Mouse (Mus musculus) R1 (cell line): ENCODE data around the gene Hist1h2ap.
"Not testable (repeated sequence)": the region's sequence is repeated elsewhere in the genome, so short reads cannot be mapped to it uniquely, and the experiment has no call there.

Experiments
- DNase-seq: peaks from one replicate; pipeline ENCODE4 v3.0.0-alpha.2; 2018; ENCODE audit warnings: low read depth, low spot score

Hist1h2ap gene

DNA sequence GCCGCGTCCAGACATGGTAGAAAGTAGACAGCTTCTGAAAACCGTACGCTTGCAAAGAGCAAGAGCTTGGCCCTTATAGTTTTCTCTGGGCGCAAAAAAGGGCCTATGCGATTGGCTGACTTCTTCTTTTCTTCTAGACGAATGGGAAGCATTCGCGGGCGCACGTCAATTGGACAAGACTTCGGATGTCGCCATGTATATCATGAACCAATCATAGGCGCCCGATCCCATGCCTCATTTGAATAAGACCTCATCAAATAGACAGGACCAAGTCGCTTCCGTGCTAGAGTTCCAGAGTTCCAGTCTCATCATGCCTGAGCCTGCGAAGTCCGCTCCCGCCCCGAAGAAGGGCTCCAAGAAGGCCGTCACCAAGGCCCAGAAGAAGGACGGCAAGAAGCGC, at the start of gene Hist1h2ap, which contains the start of gene Hist1h2br:
TSS of gene Hist1h2ap (minus strand) at position 47 of the 400 bp plus-strand sequence.
TSS of gene Hist1h2br (plus strand) at position 283 of the 400 bp plus-strand sequence.
- not testable (repeated sequence) for DNase-seq

DNA sequence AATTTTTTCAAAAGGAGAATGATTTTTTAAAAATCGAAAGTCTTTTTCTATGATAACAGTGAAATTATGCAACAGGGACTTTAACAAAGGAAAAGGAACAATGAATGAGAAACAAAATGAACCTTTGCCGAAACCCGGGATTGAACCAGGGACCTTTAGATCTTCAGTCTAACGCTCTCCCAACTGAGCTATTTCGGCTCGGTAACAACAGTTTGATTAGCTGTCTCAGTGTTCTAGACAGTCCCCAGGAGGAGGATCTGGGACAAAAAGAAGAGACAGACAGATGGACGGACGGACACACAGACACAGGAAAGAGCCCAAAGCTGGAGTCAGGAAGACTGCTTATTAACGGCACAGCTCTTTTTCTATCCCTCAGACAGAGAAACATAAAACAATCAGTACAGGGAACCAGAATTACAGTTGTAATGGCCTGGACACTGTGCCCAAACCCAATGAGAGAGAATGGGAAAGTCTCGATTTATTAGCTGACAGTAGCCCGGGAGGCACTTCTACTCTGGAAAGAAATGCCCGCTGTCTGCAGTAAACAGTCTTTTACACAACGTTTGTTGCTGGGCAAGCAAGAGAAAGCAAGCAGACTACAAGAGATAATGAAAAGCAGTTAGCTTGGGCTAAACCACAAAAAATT, 49.6 kb upstream of the Hist1h2ap start:
- DNase-seq = peak; percentile 89

DNA sequence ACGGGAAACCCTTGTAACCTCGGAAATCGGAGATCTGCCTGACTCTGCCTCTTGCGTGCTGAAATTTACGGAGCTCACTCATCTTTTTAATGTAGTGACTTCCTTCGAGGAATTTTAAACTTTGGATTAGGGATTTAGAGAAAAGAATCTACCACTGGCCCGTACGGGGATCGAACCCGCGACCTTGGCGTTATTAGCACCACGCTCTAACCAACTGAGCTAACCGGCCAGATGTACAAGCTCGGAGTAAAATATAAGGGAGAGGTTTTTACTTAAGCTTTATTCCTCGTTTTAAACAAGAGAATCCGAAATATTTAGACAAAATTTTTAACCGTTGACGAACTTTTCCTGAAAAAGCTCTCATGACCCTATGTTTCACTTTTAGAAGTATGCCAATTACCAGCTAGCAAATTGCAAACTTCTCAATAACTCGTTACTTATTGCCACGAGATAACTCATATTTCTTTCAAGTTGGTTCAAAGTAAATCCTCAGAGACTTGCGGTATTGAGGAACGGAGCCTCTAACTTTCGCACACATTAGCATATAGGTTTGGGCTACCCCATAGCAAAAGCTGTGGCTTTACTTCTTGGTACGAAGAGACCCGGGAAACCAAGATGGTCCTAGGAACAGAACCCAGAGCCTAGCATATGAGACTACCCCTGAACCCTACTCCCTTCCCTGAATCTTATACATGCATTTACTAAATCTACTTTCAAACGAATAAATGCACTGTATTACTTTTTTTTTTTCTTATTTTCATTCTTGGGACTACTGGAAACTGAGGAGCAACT, 48.8 kb upstream of the Hist1h2ap start:
- peak; percentile 94 for DNase-seq

DNA sequence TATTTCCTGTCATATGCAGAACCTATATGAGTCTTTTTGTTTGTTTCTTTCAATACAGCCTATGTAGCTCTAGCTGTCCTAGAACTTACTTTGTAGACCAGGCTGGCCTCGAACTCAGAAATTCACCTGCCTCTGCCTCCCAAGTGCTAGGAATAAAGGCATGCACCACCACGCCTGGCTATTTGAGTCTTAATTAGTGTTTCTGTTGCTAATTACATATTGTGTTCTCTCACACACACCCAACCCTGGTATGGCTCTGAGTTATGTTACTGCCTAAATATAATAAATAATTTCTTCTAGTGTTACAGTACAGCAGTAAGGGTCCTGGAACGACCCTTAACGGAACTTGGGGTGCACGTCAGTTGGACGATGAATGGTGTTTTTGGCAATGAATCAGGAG, 47.4 kb upstream of the Hist1h2ap start:
- DNase-seq = no peak

DNA sequence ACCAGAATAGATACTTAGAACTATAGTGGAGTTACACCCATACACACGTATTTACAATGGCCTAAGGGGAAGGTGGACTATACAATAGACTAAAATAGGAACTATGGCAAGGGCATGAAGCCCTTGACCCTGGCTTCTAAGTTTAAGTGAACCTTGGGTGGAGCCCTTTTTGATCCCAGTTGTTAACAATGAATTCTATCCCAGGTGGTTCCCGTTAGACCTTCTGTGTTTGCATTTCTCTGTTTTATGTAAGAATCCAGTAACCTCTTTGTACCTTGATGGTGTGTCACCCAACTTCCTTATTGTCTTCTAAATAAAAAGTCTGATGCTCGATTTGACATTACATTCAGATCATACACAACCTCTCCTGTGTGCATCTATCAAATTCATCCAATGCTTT, 32.2 kb upstream of the Hist1h2ap start:
- DNase-seq = peak; percentile 79

DNA sequence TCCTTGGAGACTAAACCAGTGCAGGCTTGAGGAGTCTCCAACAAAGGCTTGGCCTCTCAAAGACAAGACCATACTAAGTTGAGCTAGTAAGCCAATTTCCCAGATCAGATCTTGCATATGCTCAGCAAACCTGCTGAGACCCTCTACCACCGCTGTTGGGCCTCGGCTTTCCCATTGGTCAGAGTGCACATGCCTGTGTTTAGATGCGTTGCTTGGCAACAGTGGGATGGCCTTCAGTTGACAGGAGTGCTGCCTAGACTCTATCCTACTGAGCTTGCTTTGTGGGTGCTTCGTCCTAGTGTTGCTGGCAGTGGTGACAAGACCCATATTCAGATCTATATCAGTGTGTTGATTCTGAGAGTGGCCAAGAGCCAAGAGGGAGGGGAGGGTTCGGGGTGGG, 28.3 kb upstream of the Hist1h2ap start:
- peak; percentile 94 for DNase-seq

DNA sequence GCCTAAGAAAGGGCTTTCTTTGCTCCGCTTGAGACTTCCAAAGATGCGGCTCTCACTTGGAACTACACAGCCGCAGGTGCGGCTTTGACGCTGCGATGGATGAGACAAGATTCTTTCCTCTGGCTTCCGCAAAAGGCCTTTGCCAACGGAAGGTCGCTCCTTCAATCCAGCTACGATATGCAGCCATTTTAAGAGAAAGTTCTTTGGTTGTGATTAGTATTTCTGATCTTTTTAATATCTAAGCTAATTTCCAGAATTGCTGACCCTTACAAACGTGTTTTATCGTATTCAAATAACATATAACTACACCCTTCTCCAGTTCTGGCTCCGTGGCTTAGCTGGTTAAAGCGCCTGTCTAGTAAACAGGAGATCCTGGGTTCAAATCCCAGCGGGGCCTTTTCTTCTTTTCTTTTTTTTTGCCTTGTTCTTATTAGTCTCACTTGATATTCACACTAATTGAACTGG, 22.4 kb upstream of the Hist1h2ap start:
- DNase-seq = peak; percentile 80

DNA sequence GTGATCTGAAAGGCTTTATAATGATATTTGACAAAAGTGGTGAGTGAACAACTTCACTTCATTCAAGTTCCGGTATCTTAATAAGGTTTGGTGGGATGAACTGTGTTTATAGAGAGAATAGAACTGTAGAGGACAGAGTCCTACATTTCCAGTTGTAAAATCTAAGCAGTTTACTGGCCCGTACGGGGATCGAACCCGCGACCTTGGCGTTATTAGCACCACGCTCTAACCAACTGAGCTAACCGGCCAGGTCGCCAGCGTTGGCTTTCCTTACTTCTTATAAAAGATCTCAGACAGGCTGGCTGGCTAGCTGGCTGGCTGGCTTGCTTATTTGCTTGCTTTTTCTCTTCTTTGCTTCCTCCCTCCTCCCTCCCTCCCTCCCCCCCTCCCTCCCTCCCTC, 21.8 kb upstream of the Hist1h2ap start:
- DNase-seq = peak; percentile 85

DNA sequence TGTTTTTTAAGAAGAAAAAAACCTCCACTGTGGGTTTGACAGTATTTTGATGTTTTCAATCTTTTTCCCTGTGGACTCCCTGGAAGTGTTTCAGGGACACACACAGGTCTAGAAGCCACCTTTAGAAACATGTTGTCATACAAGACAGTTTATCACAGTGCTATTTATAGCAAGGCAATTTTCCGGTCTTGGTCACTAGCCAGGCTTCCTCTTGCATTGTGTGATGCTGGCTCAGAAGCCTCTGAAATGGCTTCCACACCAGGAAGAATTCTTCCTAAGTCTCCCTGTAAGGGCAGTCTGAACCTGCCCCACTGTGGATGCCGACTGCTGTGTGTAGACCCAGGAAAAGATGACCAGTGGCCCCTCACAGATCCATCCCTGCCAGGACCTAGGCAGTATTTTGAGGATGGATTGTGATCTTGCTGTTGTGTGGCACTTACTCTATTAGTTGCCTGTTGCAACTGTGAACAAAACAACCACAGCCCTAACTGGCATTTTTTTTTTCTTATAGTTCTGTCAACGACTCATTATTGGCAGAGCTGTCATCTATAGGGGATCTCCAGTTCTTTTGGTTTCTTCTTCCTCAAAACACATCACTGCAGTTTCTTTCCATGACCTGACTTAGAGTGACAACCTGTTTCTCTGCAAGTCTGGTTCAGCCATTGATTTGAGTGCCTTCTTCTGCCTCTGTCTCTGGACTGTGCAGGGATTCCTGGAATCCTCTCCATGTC, 19.1 kb upstream of the Hist1h2ap start:
- DNase-seq = no peak

DNA sequence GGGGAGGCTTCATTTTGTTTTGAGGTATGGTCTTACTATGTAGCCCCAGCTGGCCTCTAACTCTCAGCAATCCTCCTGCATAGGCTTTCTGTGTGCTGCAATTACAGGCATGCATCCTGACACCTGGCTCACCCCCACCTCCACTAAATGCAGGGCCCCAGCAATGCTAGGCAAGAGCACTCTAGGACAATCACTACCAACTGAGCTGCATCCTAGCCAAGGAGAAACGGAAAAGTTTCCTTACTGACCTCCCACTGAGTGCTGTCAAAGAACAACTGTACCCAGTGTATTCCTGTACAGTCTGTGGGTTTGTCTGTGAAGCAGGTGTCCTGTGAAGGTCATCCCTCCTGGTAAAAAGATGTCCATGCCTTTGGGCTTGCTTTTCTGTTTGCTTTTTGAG, 17.4 kb upstream of the Hist1h2ap start:
- peak; percentile 58 for DNase-seq

DNA sequence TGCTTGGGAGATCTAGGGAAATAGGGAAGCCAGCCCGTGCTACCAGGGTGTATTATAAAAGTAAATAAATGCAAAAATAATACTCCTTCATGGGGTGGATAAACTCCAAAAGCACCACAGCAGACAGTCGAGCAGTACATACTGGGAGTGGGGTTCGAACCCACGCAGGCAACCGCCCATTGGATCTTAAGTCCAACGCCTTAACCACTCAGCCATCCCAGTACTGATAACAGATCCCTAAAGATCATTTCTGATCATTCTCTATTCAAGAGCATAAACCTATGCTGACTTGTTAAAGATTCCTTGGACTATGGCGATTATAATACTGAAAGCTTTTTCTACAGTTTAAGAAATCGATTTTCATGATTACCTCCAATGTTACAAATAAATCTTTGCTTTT, 14.6 kb upstream of the Hist1h2ap start:
- peak; percentile 64 for DNase-seq

DNA sequence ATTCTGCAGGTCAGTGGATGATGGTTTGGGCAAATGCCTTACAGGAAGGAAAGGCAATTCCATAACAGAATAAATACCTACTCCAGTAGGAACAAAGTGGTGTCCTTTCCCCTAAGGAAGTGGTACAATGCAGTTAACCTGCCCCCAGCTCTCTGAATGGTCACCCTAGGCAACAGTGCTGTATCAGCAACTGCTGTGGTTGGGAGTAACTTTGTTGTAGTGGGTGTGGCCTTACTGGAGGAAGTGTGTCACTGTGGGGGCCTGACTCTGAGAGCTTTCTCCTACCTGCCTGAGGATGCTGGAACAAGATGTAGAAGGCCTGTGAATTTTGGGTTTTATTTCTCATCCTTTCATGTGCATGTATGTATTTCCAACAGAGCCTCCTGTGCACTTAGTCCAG, 13.0 kb upstream of the Hist1h2ap start:
- DNase-seq = not testable (repeated sequence)

DNA sequence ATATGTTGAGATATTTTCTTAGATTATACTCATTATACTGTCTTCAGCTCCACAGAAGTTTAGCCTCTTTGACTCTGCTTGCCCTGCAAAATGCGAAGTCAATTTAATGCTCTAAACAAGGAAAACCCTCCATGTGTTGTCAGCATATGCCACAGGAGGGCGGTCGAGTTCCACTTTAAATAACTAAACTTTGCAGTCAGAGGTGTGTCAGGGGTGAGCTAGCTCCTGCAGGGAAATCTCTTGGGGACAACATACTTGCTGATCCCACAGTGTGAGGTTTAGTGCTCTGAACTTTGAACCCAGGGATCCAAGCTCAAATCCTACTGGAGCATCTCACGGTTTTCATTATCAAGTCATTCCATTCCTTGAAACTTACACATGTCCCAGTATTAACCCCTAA, 7.2 kb upstream of the Hist1h2ap start:
- DNase-seq = not testable (repeated sequence)

DNA sequence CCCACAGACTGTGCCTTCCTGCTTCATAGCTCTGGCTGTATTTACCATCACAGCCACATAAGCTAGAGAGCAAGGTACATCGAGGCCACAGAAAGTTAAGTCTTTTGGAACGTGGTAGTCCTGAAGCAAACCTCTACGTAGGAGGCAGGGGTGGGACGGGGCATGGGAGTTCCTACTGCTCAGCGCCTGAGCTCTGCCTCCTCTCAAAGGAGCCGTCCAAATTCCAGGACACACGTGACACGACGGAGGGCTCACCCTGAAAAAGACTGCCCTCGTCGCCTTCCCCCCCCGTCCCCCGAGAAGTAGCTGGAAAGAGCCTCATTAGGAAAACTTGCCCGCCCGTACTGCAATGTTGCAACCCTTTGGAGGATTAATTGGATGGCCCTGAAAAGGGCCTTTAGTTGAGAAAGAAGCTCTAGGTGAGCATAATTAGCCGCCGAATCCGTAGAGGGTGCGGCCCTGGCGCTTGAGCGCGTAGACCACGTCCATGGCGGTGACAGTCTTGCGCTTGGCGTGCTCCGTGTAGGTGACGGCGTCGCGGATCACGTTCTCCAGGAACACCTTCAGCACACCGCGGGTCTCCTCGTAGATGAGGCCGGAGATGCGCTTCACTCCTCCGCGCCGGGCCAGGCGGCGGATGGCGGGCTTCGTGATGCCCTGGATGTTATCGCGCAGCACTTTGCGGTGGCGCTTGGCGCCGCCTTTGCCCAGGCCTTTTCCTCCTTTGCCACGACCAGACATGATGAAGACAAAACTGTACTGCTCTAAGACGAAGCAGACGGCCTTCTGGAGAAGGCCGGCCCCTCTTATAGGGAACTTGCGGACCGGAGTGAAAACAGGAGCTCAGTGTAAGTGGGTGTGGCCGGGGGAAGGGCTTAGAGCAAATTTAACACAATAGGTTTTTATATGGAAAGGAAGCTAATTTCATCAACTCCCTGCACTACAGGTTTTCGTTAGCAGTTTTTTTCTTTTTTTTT, 1.6 kb downstream of the Hist1h2ap start, which contains the start of gene Hist1h4n:
TSS of gene Hist1h4n (minus strand) at position 779 of the 977 bp plus-strand sequence.
- DNase-seq = not testable (repeated sequence)

DNA sequence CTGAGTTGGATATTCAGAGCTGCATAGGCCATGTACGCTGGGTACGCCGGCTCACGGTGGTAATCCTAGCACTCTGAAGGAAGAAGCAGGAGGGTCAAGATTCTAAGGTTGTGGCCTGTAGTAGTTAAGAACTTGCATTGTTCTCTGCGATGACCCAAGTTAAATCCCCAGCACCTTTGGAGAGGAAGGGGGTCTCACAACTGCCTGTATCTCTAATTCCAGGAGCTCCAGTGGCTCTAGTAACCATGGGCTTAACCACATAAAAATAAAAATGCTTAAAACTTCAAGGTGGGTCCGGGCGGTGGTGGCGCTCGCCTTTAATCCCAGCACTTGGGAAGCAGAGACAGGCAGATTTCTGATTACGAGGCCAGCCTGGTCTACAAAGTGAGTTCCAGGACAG, 3.0 kb downstream of the Hist1h2ap start:
- DNase-seq = no peak

DNA sequence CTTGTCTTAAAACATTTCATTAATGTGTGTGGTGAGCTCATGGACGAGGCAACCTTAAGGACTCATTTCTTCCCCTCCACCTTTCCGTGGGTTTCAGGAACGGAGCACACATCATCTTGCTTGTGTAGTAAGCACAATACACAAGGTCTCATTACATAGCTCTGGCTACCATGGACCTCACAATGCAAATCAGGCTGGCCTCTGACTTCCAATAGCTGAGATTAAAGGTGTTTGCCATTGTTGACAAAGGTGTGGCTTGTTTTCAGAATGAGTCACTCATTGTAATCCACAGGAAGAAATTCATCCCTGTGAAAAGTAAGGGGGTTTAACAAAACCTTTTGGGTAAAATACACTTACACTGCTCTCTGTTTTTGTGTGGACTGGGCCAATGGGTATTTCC, 4.8 kb downstream of the Hist1h2ap start:
- peak; percentile 82 for DNase-seq

DNA sequence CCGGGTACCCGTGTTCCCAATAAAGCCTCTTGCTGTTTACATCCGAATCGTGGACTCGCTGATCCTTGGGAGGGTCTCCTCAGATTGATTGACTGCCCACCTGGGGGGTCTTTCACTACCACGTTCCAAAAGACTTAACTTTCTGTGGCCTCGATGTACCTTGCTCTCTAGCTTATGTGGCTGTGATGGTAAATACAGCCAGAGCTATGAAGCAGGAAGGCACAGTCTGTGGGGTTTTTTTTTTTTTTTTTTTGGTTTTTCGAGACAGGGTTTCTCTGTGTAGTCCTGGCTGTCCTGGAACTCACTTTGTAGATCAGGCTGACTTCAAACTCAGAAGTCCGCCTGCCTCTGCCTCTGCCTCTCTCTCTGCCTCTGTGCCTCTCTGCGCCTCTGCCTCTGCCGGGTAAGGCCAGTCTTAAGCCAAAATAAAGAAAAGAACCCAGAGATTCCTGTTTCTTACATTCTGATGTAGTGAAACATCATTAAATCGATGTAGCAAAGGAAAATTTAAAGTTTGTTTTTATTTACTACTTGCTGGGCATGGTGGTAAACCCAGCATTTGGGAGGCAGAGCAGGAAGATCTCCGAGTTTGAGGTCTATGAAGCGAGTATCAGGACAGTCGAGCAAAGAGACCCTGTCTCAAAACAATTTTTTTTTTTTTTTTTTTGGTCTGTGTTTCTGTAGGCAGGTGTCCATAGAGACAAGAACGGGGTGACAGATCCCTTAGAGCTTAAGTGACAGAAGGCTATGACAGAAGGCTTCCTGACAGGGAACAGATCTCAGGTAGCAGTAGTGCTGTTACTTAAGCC, 13.0 kb downstream of the Hist1h2ap start:
- DNase-seq = not testable (repeated sequence)

DNA sequence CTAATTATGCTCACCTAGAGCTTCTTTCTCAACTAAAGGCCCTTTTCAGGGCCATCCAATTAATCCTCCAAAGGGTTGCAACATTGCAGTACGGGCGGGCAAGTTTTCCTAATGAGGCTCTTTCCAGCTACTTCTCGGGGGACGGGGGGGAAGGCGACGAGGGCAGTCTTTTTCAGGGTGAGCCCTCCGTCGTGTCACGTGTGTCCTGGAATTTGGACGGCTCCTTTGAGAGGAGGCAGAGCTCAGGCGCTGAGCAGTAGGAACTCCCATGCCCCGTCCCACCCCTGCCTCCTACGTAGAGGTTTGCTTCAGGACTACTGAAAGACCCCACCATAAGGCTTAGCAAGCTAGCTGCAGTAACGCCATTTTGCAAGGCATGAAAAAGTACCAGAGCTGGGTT, 21.2 kb downstream of the Hist1h2ap start:
- not testable (repeated sequence) for DNase-seq

DNA sequence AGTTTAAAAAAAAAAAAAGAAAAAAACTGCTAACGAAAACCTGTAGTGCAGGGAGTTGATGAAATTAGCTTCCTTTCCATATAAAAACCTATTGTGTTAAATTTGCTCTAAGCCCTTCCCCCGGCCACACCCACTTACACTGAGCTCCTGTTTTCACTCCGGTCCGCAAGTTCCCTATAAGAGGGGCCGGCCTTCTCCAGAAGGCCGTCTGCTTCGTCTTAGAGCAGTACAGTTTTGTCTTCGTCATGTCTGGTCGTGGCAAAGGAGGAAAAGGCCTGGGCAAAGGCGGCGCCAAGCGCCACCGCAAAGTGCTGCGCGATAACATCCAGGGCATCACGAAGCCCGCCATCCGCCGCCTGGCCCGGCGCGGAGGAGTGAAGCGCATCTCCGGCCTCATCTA, 21.8 kb downstream of the Hist1h2ap start, which contains the start of gene Hist1h4m:
TSS of gene Hist1h4m (plus strand) at position 208 of the 400 bp plus-strand sequence.
- not testable (repeated sequence) for DNase-seq

DNA sequence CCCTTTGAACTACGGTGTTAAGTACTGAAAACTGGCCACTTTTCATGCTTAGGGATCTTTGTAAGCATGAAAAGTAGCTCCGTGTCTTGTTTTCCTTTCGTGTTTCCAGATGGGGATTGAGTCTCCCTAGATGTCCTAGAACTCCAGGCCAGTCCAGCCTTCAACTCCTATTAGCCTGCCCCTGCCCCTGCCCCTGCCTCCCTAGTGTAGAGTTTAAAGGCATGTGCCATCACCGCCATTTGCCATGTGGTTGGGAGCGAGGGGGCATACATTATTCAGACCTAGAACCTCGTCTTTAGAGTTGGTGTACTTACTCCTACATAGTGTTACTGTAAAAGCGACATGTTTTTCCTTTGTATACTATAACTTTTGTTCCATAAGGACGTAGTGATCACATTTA, 22.2 kb downstream of the Hist1h2ap start:
- not testable (repeated sequence) for DNase-seq
